In the genomic region with DNA sequence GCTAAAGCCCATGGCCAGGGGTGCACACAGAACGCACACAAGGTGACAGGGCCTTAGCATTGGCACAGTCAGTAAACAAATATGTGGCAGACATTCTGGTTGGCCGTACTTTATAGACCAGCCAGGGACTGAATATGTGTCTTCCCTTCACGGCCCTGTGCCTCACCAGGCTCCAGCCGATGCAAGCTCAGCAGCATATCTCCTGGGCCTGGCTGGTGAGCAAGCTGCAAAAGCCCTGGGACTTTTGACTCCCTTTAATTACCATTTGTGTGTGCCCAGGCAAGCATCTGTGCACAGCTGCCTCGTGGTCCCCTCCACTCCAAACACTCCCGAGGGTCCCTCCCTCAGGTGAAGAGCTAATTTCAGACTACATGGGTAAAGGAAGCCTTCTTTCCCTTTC, we compare ENCODE assay signal across 17 mouse cellular contexts.
DNase-seq lines count a peak whose midpoint lies in the region; ATAC-seq and TF ChIP-seq lines count a peak whose summit lies in the region.
"Had no signal": no experiment of that assay in that cellular context is flagged by ENCODE, and none has a peak within 500 bp of the region (broad histone marks: within the 10 kb centered on the region; RNA-seq: fewer than 3 reads in every experiment).

No protein-coding gene starts in this region.

- TF ChIP-seq POLR2A in cerebellum, adult 2 months (IDR thresholded peaks at IDR 0.05; ENCODE audit: borderline replicate concordance, insufficient read depth, low read length): no peak

- peaks cover 46% of the 10 kb centered on the region for H3K4me1 ChIP-seq in hindbrain, embryonic 10.5 days (replicated peaks)
- peaks cover 10% of the 10 kb centered on the region for H3K4me1 ChIP-seq in hindbrain, embryonic 16.5 days (ENCODE audit: control insufficient read depth, insufficient read depth, low read depth, low read length)
- peaks cover 45% of the 10 kb centered on the region for H3K4me1 ChIP-seq in hindbrain, embryonic 13.5 days (replicated peaks)
- peaks cover 37% of the 10 kb centered on the region for H3K4me1 ChIP-seq in kidney, embryonic 16.5 days (ENCODE audit: insufficient read depth, low read length)
- peaks cover 29% of the 10 kb centered on the region for H3K4me1 ChIP-seq in neural tube, embryonic 11.5 days (ENCODE audit: control insufficient read depth, insufficient read depth, low read length)
- no peaks in the 10 kb centered on the region for H3K4me1 ChIP-seq in cerebellum, adult 2 months (ENCODE audit: control insufficient read depth, insufficient read depth, low read length)
- H3K4me1 ChIP-seq: liver, embryonic 15.5 days had no signal

- no peak overlapping the region for H3K9ac ChIP-seq in hindbrain, embryonic 16.5 days (ENCODE audit: low read depth, low read length)
- peak overlapping the region; percentile 15; the same call in 1 of the 2 replicates for H3K9ac ChIP-seq in hindbrain, embryonic 13.5 days
- no peak overlapping the region for H3K9ac ChIP-seq in kidney, embryonic 16.5 days (replicated peaks; ENCODE audit: low read length)
- H3K9ac ChIP-seq in neural tube, embryonic 11.5 days (ENCODE audit: low read length): no peak overlapping the region
- H3K9ac ChIP-seq: heart, embryonic 13.5 days; liver, embryonic 15.5 days had no signal

- H3K27ac ChIP-seq in hindbrain, embryonic 10.5 days: peak overlapping the region; percentile 60
- H3K27ac ChIP-seq in hindbrain, embryonic 16.5 days (ENCODE audit: low read depth, low read length): no peak overlapping the region
- peak overlapping the region; percentile 70 for H3K27ac ChIP-seq in hindbrain, embryonic 13.5 days
- peak overlapping the region; percentile 22; the same call in 1 of the 2 replicates for H3K27ac ChIP-seq in kidney, embryonic 16.5 days (ENCODE audit: low read length)
- H3K27ac ChIP-seq in neural tube, embryonic 11.5 days (ENCODE audit: low read depth, low read length): peak overlapping the region; percentile 45
- H3K27ac ChIP-seq in cerebellum, adult 2 months (ENCODE audit: insufficient read depth, low read length): no peak overlapping the region
- H3K27ac ChIP-seq: heart, embryonic 13.5 days; liver, embryonic 15.5 days had no signal

- no peaks in the 10 kb centered on the region for H3K9me3 ChIP-seq in hindbrain, embryonic 10.5 days
- no peaks in the 10 kb centered on the region for H3K9me3 ChIP-seq in hindbrain, embryonic 16.5 days (ENCODE audit: control insufficient read depth, low read length)
- H3K9me3 ChIP-seq in hindbrain, embryonic 13.5 days: no peaks in the 10 kb centered on the region
- H3K9me3 ChIP-seq in kidney, embryonic 16.5 days (ENCODE audit: low read length): no peaks in the 10 kb centered on the region
- no peaks in the 10 kb centered on the region for H3K9me3 ChIP-seq in neural tube, embryonic 11.5 days (ENCODE audit: control insufficient read depth, low read length)
- H3K9me3 ChIP-seq: heart, embryonic 13.5 days; liver, embryonic 15.5 days had no signal

- no peak for TF ChIP-seq CTCF in cerebellum, adult 2 months (IDR thresholded peaks at IDR 0.05; ENCODE audit: borderline replicate concordance, insufficient read depth, low read depth, low read length)

- no peak for ATAC-seq in hindbrain, embryonic 16.5 days
- ATAC-seq in hindbrain, embryonic 13.5 days (ENCODE audit: low FRiP score): no peak
- ATAC-seq in kidney, embryonic 16.5 days (ENCODE audit: low FRiP score, low TSS enrichment): 0 out of 2 replicates have a peak, but pooled peaks have one; percentile 24
- ATAC-seq in neural tube, embryonic 11.5 days (ENCODE audit: insufficient read depth, low FRiP score, low TSS enrichment): no peak

- DNase-seq in hindbrain, embryonic 10.5 days (ENCODE audit: low spot score): no peak
- DNase-seq in neural tube, embryonic 11.5 days (ENCODE audit: low spot score): peak; percentile 52
- no peak for DNase-seq in lung, postnatal 25 days (ENCODE audit: low spot score)
- no peak for DNase-seq in frontal cortex, postnatal 36 days (ENCODE audit: low spot score in 2 of 2)
- DNase-seq in cerebellum, adult 2 months: no peak
- DNase-seq: adrenal gland, postnatal 10 days; cerebellum, postnatal 10 days; gastrocnemius, postnatal 36 days; left cerebral cortex, postnatal 4 days; lung, postnatal 14 days; right cerebral cortex, postnatal 25 days; thymus, adult 18-20 months had no signal

- no peak overlapping the region for H3K4me2 ChIP-seq in hindbrain, embryonic 16.5 days (ENCODE audit: low read length)
- no peak overlapping the region for H3K4me2 ChIP-seq in hindbrain, embryonic 13.5 days
- H3K4me2 ChIP-seq in kidney, embryonic 16.5 days (replicated peaks; ENCODE audit: low read depth, low read length): no peak overlapping the region
- H3K4me2 ChIP-seq in neural tube, embryonic 11.5 days (ENCODE audit: low read depth): no peak overlapping the region
- H3K4me2 ChIP-seq: heart, embryonic 13.5 days; liver, embryonic 15.5 days had no signal

- peaks cover 48% of the 10 kb centered on the region for H3K27me3 ChIP-seq in hindbrain, embryonic 10.5 days (ENCODE audit: insufficient read depth, poor library complexity, severe bottlenecking)
- H3K27me3 ChIP-seq in hindbrain, embryonic 16.5 days (replicated peaks; ENCODE audit: control insufficient read depth, insufficient read depth, low read length): 0 out of 2 replicates have a peak, but pooled peaks cover 4% of the 10 kb centered on the region
- peaks cover 22% of the 10 kb centered on the region for H3K27me3 ChIP-seq in hindbrain, embryonic 13.5 days
- H3K27me3 ChIP-seq in kidney, embryonic 16.5 days (ENCODE audit: insufficient read depth, low read length): no peaks in the 10 kb centered on the region
- no peaks in the 10 kb centered on the region for H3K27me3 ChIP-seq in neural tube, embryonic 11.5 days (ENCODE audit: control insufficient read depth, insufficient read depth, low read length)
- H3K27me3 ChIP-seq in cerebellum, adult 2 months (ENCODE audit: control insufficient read depth, insufficient read depth, low read length): no peaks in the 10 kb centered on the region; the same call in 1 of the 2 replicates
- H3K27me3 ChIP-seq: liver, embryonic 15.5 days had no signal

- no peak overlapping the region for H3K4me3 ChIP-seq in hindbrain, embryonic 10.5 days
- no peak overlapping the region for H3K4me3 ChIP-seq in hindbrain, embryonic 16.5 days (ENCODE audit: low read length)
- H3K4me3 ChIP-seq in hindbrain, embryonic 13.5 days: no peak overlapping the region
- no peak overlapping the region for H3K4me3 ChIP-seq in kidney, embryonic 16.5 days (ENCODE audit: low read length)
- no peak overlapping the region for H3K4me3 ChIP-seq in neural tube, embryonic 11.5 days (ENCODE audit: low read depth, low read length)
- no peak overlapping the region for H3K4me3 ChIP-seq in cerebellum, adult 2 months (replicated peaks; ENCODE audit: insufficient read depth, low read depth, low read length)
- H3K4me3 ChIP-seq: heart, embryonic 13.5 days; liver, embryonic 15.5 days had no signal

- 30% methylated on average over 6 of the region's 6 CpGs for WGBS in hindbrain, embryonic 10.5 days
- WGBS in hindbrain, embryonic 16.5 days: 32% methylated on average over 6 of the region's 6 CpGs
- 24% methylated on average over 6 of the region's 6 CpGs for WGBS in hindbrain, embryonic 13.5 days
- WGBS in kidney, embryonic 16.5 days: 33% methylated on average over 6 of the region's 6 CpGs
- 15% methylated on average over 6 of the region's 6 CpGs for WGBS in neural tube, embryonic 11.5 days
- 84% methylated on average over 6 of the region's 6 CpGs for WGBS in cerebellum, adult 2 months

- H3K36me3 ChIP-seq in hindbrain, embryonic 10.5 days: no peaks in the 10 kb centered on the region
- H3K36me3 ChIP-seq in hindbrain, embryonic 16.5 days (ENCODE audit: control insufficient read depth, insufficient read depth, low read length): no peaks in the 10 kb centered on the region
- H3K36me3 ChIP-seq in hindbrain, embryonic 13.5 days: no peaks in the 10 kb centered on the region
- no peaks in the 10 kb centered on the region for H3K36me3 ChIP-seq in kidney, embryonic 16.5 days (ENCODE audit: insufficient read depth, low read length)
- H3K36me3 ChIP-seq in neural tube, embryonic 11.5 days (ENCODE audit: control insufficient read depth, insufficient read depth, low read length): no peaks in the 10 kb centered on the region
- H3K36me3 ChIP-seq: heart, embryonic 13.5 days; liver, embryonic 15.5 days had no signal

Comparison
In these comparisons a context has a peak if more than half of its experiments do, and no peak if none do; other contexts are left out.
1. H3K27ac ChIP-seq: peak in hindbrain, embryonic 10.5 days (single experiment), hindbrain, embryonic 13.5 days (single experiment), kidney, embryonic 16.5 days (single experiment) and neural tube, embryonic 11.5 days (single experiment); none in hindbrain, embryonic 16.5 days (single experiment) and cerebellum, adult 2 months (single experiment).